Mouse (Mus musculus): ENCODE measurements around the gene Cc2d2a. TPM values are rescaled to one million over a fixed set of nuclear protein-coding genes. Genes with fewer than 3 reads are reported as not detected.

Gene Cc2d2a
- total RNA-seq, 1 experiment from 2014 or later = 13.9 TPM

- no peak for DNase-seq
Observed at GRCm38 (mm10) chr5:43728375-43729165, 66.4 kb downstream of the Cc2d2a start.

- DNase-seq = no peak
Observed at GRCm38 (mm10) chr5:43732381-43732780, 70.2 kb downstream of the Cc2d2a start.

GRCm38 (mm10) chr5:43744187-43744586 is 82.0 kb downstream of the Cc2d2a start:
- no peak for DNase-seq

- DNase-seq = no peak
Observed at GRCm38 (mm10) chr5:43745156-43745555, 83.0 kb downstream of the Cc2d2a start.

GRCm38 (mm10) chr5:43748039-43748438 is 85.9 kb downstream of the Cc2d2a start:
- no peak for DNase-seq

- no peak for DNase-seq
Observed at GRCm38 (mm10) chr5:43749092-43749491, 86.9 kb downstream of the Cc2d2a start.

GRCm38 (mm10) chr5:43770618-43771354 is 108.6 kb downstream of the Cc2d2a start:
- DNase-seq = no peak

GRCm38 (mm10) chr5:43771555-43771954 is 109.4 kb downstream of the Cc2d2a start:
- no peak for DNase-seq

GRCm38 (mm10) chr5:43776407-43776806 is 114.3 kb downstream of the Cc2d2a start:
- DNase-seq = no peak

- no peak for DNase-seq
Observed at GRCm38 (mm10) chr5:43776993-43777392, 114.8 kb downstream of the Cc2d2a start.

GRCm38 (mm10) chr5:43778583-43778982 is 116.4 kb downstream of the Cc2d2a start:
- DNase-seq = no peak

- peak; percentile 66 for DNase-seq
Observed at GRCm38 (mm10) chr5:43781423-43781976, 119.4 kb downstream of the Cc2d2a start.

- DNase-seq = peak; percentile 88
Observed at GRCm38 (mm10) chr5:43781977-43782930, 120.1 kb downstream of the Cc2d2a start.

- no peak for DNase-seq
Observed at GRCm38 (mm10) chr5:43783996-43784395, 121.8 kb downstream of the Cc2d2a start.

- no peak for DNase-seq
Observed at GRCm38 (mm10) chr5:43786607-43787006, 124.5 kb downstream of the Cc2d2a start.

- DNase-seq = no peak
Observed at GRCm38 (mm10) chr5:43787976-43788752, 126.0 kb downstream of the Cc2d2a start.

Other genes starting within 250 kb of the Cc2d2a start
- 5.9 and 7.2 TPM in 2 replicates for gene C1qtnf7, start 146.8 kb upstream of the Cc2d2a start, total RNA-seq (2021)
- gene Bst1, start 156.5 kb downstream of the Cc2d2a start, total RNA-seq (2021) = 1.3 and 3.9 TPM in 2 replicates
- 49.5 and 55.5 TPM in 2 replicates for gene Fbxl5, start 159.3 kb downstream of the Cc2d2a start, total RNA-seq (2021)
- gene Cd38, start 206.2 kb downstream of the Cc2d2a start, total RNA-seq (2021) = 16.8 and 19.0 TPM in 2 replicates